Mouse (Mus musculus) bone marrow macrophage, adult 2 months (primary cell): Measurements from ENCODE around the gene Ttc1.

Experiments
- CTCF ChIP-seq: IDR thresholded peaks from 2 replicates; pipeline ENCODE4 v1.5.1; 2012; ENCODE audit warnings: low read depth, mild to moderate bottlenecking, low read length, moderate library complexity
- POLR2A ChIP-seq: IDR thresholded peaks from 2 replicates; pipeline ENCODE4 v1.6.1; 2012; ENCODE audit warnings: mild to moderate bottlenecking, low read depth, low read length, borderline replicate concordance

GRCm38 (mm10) chr11:43700291-43700690 is 47.5 kb downstream of the Ttc1 start:
- TF ChIP-seq CTCF (no peak), POLR2A (no peak)
